Mouse (Mus musculus) bone marrow, adult 2 months (tissue): ENCODE measurements around the gene Dbndd1.

ENCODE experiments used
- CTCF ChIP-seq: fragments of 200-500 bp; IDR thresholded peaks from 2 replicates; pipeline ENCODE4 v1.5.1; 2011; ENCODE audit warnings: low read length, control low read depth; ENCODE audit not compliant: control insufficient read depth, insufficient read depth
- POLR2A ChIP-seq: fragments of 200-500 bp; IDR thresholded peaks from 2 replicates; pipeline ENCODE4 v1.6.1; 2011; ENCODE audit warnings: low read depth, mild to moderate bottlenecking, control low read depth, low read length, borderline replicate concordance; ENCODE audit not compliant: control insufficient read depth

GRCm38 (mm10) chr8:123467476-123467875 lies 47.8 kb downstream of the Dbndd1 start:
- no peak for TF ChIP-seq POLR2A
- no peak for TF ChIP-seq CTCF
